23 mouse cellular contexts compared by ENCODE assay signal in the genomic region with DNA sequence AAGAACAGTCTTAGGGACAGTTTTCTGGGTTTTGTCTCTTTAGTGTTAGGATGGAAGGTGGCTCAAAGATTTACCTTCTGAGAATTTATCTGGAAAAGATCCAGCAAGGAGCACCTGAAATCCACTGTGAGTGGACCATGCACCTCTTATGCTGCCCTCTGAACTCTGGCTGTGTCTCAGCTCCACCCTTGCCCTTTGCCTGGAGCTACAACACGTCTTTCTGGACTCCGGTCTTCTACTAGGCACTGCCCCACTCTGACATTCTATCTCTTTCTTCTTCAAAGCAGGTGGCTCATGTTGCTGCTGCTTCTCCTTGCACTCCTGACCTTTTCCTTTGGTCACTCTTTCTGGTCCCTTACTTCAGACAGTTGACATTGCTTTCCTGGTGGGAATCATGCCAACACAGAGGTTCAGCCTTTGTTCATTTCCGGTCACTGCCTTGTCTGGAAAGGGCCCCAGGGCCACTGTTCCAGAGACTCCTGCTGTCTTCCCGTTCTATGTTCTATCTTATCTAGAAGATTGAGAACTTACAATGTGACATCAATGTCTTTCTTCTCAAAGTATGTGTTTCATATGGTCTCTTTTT. TPM values are rescaled to one million over a fixed set of nuclear protein-coding genes. Genes with fewer than 3 reads are reported as not detected.
A peak's percentile ranks its signal among the peaks of the same experiment; 100 is the strongest.
DNase-seq lines count a peak whose midpoint lies in the region; ATAC-seq and TF ChIP-seq lines count a peak whose summit lies in the region.
"Had no signal": no experiment of that assay in that cellular context is flagged by ENCODE, and none has a peak within 500 bp of the region (broad histone marks: within the 10 kb centered on the region; RNA-seq: fewer than 3 reads in every experiment).

No protein-coding gene starts in this region.

- H3K27me3 ChIP-seq in kidney, embryonic 15.5 days = no peaks in the 10 kb centered on the region
- no peaks in the 10 kb centered on the region for H3K27me3 ChIP-seq in intestine, embryonic 16.5 days (replicated peaks; ENCODE audit: control insufficient read depth, insufficient read depth, low read length)
- no peaks in the 10 kb centered on the region for H3K27me3 ChIP-seq in small intestine, adult 2 months (ENCODE audit: control insufficient read depth, insufficient read depth, low read length)
- H3K27me3 ChIP-seq: CH12.LX; forebrain, embryonic 13.5 days; heart, embryonic 12.5 days; Patski had no signal

- no peak for TF ChIP-seq CTCF in small intestine, adult 2 months (IDR thresholded peaks at IDR 0.05; ENCODE audit: extremely low read depth, insufficient read length, insufficient replicate concordance, low read depth, low read length)

- H3K4me3 ChIP-seq in kidney, embryonic 15.5 days (replicated peaks) = no peak overlapping the region
- no peak overlapping the region for H3K4me3 ChIP-seq in intestine, embryonic 16.5 days (ENCODE audit: low read length)
- H3K4me3 ChIP-seq in small intestine, adult 2 months (ENCODE audit: low read depth, low read length) = no peak overlapping the region
- H3K4me3 ChIP-seq: embryonic facial prominence, embryonic 10.5 days; forebrain, embryonic 13.5 days; heart, embryonic 12.5 days had no signal

- H3K4me2 ChIP-seq in kidney, embryonic 15.5 days = no peak overlapping the region
- no peak overlapping the region for H3K4me2 ChIP-seq in intestine, embryonic 16.5 days (ENCODE audit: low read depth, low read length)
- H3K4me2 ChIP-seq: forebrain, embryonic 13.5 days; heart, embryonic 12.5 days had no signal

- H3K27ac ChIP-seq in kidney, embryonic 15.5 days = no peak overlapping the region
- no peak overlapping the region for H3K27ac ChIP-seq in intestine, embryonic 16.5 days (ENCODE audit: low read length)
- peak overlapping the region; percentile 97 for H3K27ac ChIP-seq in small intestine, adult 2 months (ENCODE audit: insufficient read depth, low read depth, low read length)
- H3K27ac ChIP-seq: embryonic facial prominence, embryonic 10.5 days; forebrain, embryonic 13.5 days had no signal

- H3K9ac ChIP-seq in kidney, embryonic 15.5 days = no peak overlapping the region
- no peak overlapping the region for H3K9ac ChIP-seq in intestine, embryonic 16.5 days (ENCODE audit: low read depth, low read length)
- H3K9ac ChIP-seq: forebrain, embryonic 13.5 days; forebrain, postnatal 0 days; heart, embryonic 12.5 days had no signal

- peak; percentile 13 for DNase-seq in kidney, adult 18-20 months
- DNase-seq in kidney, postnatal 10 days = no peak
- peak; percentile 16 to 57 for DNase-seq in kidney, postnatal 25 days
- no peak for DNase-seq in thymus, postnatal 36 days
- DNase-seq: adrenal gland, postnatal 25 days; cerebellum, adult 2 months; cerebellum, postnatal 10 days; forebrain, postnatal 0 days; gastrocnemius, postnatal 14 days; heart, postnatal 36 days had no signal

- 49% methylated on average over 4 of the region's 4 CpGs for WGBS in kidney, embryonic 15.5 days
- 58% methylated on average over 4 of the region's 4 CpGs for WGBS in intestine, embryonic 16.5 days
- 25% methylated on average over 4 of the region's 4 CpGs for WGBS in small intestine, adult 2 months

- no peak for ATAC-seq in kidney, embryonic 15.5 days (replicated peaks; ENCODE audit: low FRiP score)
- peak; percentile 77 for ATAC-seq in intestine, embryonic 16.5 days
- ATAC-seq: activated CD4-positive, CD25-positive, alpha-beta regulatory T cell, adult 4 months; forebrain, embryonic 13.5 days; forebrain, postnatal 0 days; Patski had no signal

- H3K36me3 ChIP-seq in kidney, embryonic 15.5 days = no peaks in the 10 kb centered on the region
- no peaks in the 10 kb centered on the region for H3K36me3 ChIP-seq in intestine, embryonic 16.5 days (ENCODE audit: control insufficient read depth, insufficient read depth, low read length)
- no peaks in the 10 kb centered on the region for H3K36me3 ChIP-seq in small intestine, adult 2 months (ENCODE audit: control insufficient read depth, insufficient read depth, low read length)
- H3K36me3 ChIP-seq: embryonic facial prominence, embryonic 10.5 days; heart, embryonic 12.5 days had no signal

- TF ChIP-seq POLR2A in small intestine, adult 2 months (IDR thresholded peaks at IDR 0.05; ENCODE audit: low read depth, low read length) = no peak

- H3K4me1 ChIP-seq in kidney, embryonic 15.5 days = 0 out of 2 replicates have a peak, but pooled peaks cover 3% of the 10 kb centered on the region
- no peaks in the 10 kb centered on the region for H3K4me1 ChIP-seq in intestine, embryonic 16.5 days (ENCODE audit: control insufficient read depth, insufficient read depth, low read length)
- H3K4me1 ChIP-seq in small intestine, adult 2 months (ENCODE audit: control insufficient read depth, insufficient read depth, insufficient read length, low read length) = no peaks in the 10 kb centered on the region; the same call in 1 of the 2 replicates
- H3K4me1 ChIP-seq: embryonic facial prominence, embryonic 10.5 days; forebrain, embryonic 13.5 days; heart, embryonic 12.5 days had no signal

- H3K9me3 ChIP-seq in kidney, embryonic 15.5 days (replicated peaks) = no peaks in the 10 kb centered on the region
- H3K9me3 ChIP-seq in intestine, embryonic 16.5 days (ENCODE audit: control insufficient read depth, low read length) = no peaks in the 10 kb centered on the region
- H3K9me3 ChIP-seq: embryonic facial prominence, embryonic 10.5 days; forebrain, embryonic 13.5 days; heart, embryonic 12.5 days had no signal

RNA-seq across cellular contexts. Expression of gene Snd1, which starts 4.8 kb away (rescaled TPM):
- 120 and 129 TPM in 2 replicates for polyA plus RNA-seq in kidney, embryonic 15.5 days (2015; fragmentation: Nextera tagmentation; extraction: Ambion mirVana)
- 125 and 127 TPM in 2 replicates for polyA plus RNA-seq in intestine, embryonic 16.5 days (2015; fragmentation: Nextera tagmentation; extraction: Ambion mirVana)
- 61.7 and 77.7 TPM in 2 replicates for polyA plus RNA-seq in small intestine, adult 2 months (2012; rRNA removed)

RNA-seq across cellular contexts. Expression of gene Pax4, which starts 21.0 kb away (rescaled TPM):
- polyA plus RNA-seq in kidney, embryonic 15.5 days (2015; fragmentation: Nextera tagmentation; extraction: Ambion mirVana) = not detected in 2 replicates
- 1.8 and 2.6 TPM in 2 replicates for polyA plus RNA-seq in intestine, embryonic 16.5 days (2015; fragmentation: Nextera tagmentation; extraction: Ambion mirVana)
- 0.39 and 0.69 TPM in 2 replicates for polyA plus RNA-seq in small intestine, adult 2 months (2012; rRNA removed)
- polyA plus RNA-seq: activated CD4-positive, CD25-positive, alpha-beta regulatory T cell, adult 4 months; cerebellum, adult 2 months; embryonic facial prominence, embryonic 14.5 days; forebrain, embryonic 13.5 days; gonadal fat pad, adult 2 months; heart, embryonic 12.5 days; heart, embryonic 16.5 days; hindbrain, embryonic 11.5 days; Patski had no signal

RNA-seq across cellular contexts. Expression of gene Gcc1, which starts 41.9 kb away (rescaled TPM):
- 10.7 and 11.3 TPM in 2 replicates for polyA plus RNA-seq in kidney, embryonic 15.5 days (2015; fragmentation: Nextera tagmentation; extraction: Ambion mirVana)
- 8.4 and 8.6 TPM in 2 replicates for polyA plus RNA-seq in intestine, embryonic 16.5 days (2015; fragmentation: Nextera tagmentation; extraction: Ambion mirVana)
- 5.6 and 6.3 TPM in 2 replicates for polyA plus RNA-seq in small intestine, adult 2 months (2012; rRNA removed)

RNA-seq across cellular contexts. Expression of gene Fscn3, which starts 42.5 kb away (rescaled TPM):
- 0.08 TPM in 1 of 2 replicates, not detected in the other for polyA plus RNA-seq in kidney, embryonic 15.5 days (2015; fragmentation: Nextera tagmentation; extraction: Ambion mirVana)
- polyA plus RNA-seq in intestine, embryonic 16.5 days (2015; fragmentation: Nextera tagmentation; extraction: Ambion mirVana) = 0.07 TPM in 1 of 2 replicates, not detected in the other
- polyA plus RNA-seq in small intestine, adult 2 months (2012; rRNA removed) = 0.41 TPM in 1 of 2 replicates, not detected in the other
- polyA plus RNA-seq: activated CD4-positive, CD25-positive, alpha-beta regulatory T cell, adult 4 months; embryonic facial prominence, embryonic 10.5 days; embryonic facial prominence, embryonic 14.5 days; forebrain, embryonic 13.5 days; forebrain, postnatal 0 days; heart, embryonic 12.5 days; heart, embryonic 16.5 days; hindbrain, embryonic 11.5 days; Patski had no signal

RNA-seq across cellular contexts. Expression of gene Arf5, which starts 46.8 kb away (rescaled TPM):
- 319 and 322 TPM in 2 replicates for polyA plus RNA-seq in kidney, embryonic 15.5 days (2015; fragmentation: Nextera tagmentation; extraction: Ambion mirVana)
- polyA plus RNA-seq in intestine, embryonic 16.5 days (2015; fragmentation: Nextera tagmentation; extraction: Ambion mirVana) = 271 and 273 TPM in 2 replicates
- polyA plus RNA-seq in small intestine, adult 2 months (2012; rRNA removed) = 564 and 1,346 TPM in 2 replicates

Comparison
In these comparisons a context has a peak if more than half of its experiments do, and no peak if none do; other contexts are left out.
1. DNase-seq: peak in kidney, adult 18-20 months (single experiment) and kidney, postnatal 25 days (2 of 2); none in kidney, postnatal 10 days (single experiment) and thymus, postnatal 36 days (0 of 2).